Mouse (Mus musculus) midbrain, embryonic 11.5 days (tissue): ENCODE data around the gene Commd1. TPM values are rescaled to one million over a fixed set of nuclear protein-coding genes. Genes with fewer than 3 reads are reported as not detected.

Experiments used
- ATAC-seq: fragments of 200-750 bp; cut with Nextera tagmentation; 2 replicates; pipeline ENCODE4 v1.8.0; 2017; ENCODE audit warnings: moderate TSS enrichment, moderate library complexity; ENCODE audit not compliant: low FRiP score
- DNase-seq: peaks from one replicate; pipeline ENCODE4 v3.0.0; 2015; ENCODE audit warnings: low spot score; ENCODE audit errors: missing footprints
- H3K27ac ChIP-seq: fragments of 300-500 bp; sonication (generic); 2 replicates; pipeline ENCODE4 v1.5.1; 2014; ENCODE audit warnings: low read depth, low read length
- H3K27me3 ChIP-seq: fragments of 300-500 bp; sonication (generic); 2 replicates; pipeline ENCODE4 v1.6.1; 2014; ENCODE audit warnings: mild to moderate bottlenecking, low read length, moderate library complexity, mixed read lengths; ENCODE audit not compliant: control insufficient read depth, insufficient read depth
- H3K36me3 ChIP-seq: fragments of 300-500 bp; sonication (generic); 2 replicates; pipeline ENCODE4 v1.6.1; 2014; ENCODE audit warnings: mild to moderate bottlenecking, low read length, moderate library complexity, mixed read lengths; ENCODE audit not compliant: control insufficient read depth, insufficient read depth
- H3K4me1 ChIP-seq: fragments of 300-500 bp; sonication (generic); 2 replicates; pipeline ENCODE4 v1.6.1; 2014; ENCODE audit warnings: low read length; ENCODE audit not compliant: control insufficient read depth, insufficient read depth
- H3K4me2 ChIP-seq: fragments of 300-500 bp; sonication (generic); 2 replicates; pipeline ENCODE4 v1.6.1; 2014; ENCODE audit warnings: mild to moderate bottlenecking, moderate library complexity
- H3K4me3 ChIP-seq: fragments of 300-500 bp; sonication (generic); 2 replicates; pipeline ENCODE4 v1.5.1; 2014; ENCODE audit warnings: low read depth, low read length
- H3K9ac ChIP-seq: fragments of 300-500 bp; sonication (generic); 2 replicates; pipeline ENCODE4 v1.6.1; 2014; ENCODE audit warnings: low read length
- H3K9me3 ChIP-seq: fragments of 300-500 bp; sonication (generic); 2 replicates; pipeline ENCODE4 v1.6.1; 2016; ENCODE audit warnings: low read length; ENCODE audit not compliant: control insufficient read depth
- WGBS: fragments of 180-500 bp; shearing (Covaris S2); extraction: QIAGEN DNeasy Blood & Tissue Kit; methylation state at CpG from one replicate; pipeline ENCODE4 v1.1.7; 2014; 5-methylcytosine and 5-hydroxymethylcytosine counted together
- polyA plus RNA-seq: library from polyadenylated mRNA; unstranded; fragments of >200 nt; fragmentation: Nextera tagmentation; extraction: Ambion mirVana; gene quantifications from 2 replicates; pipeline ENCODE4 v1.2.1, GENCODE M21; 2014

The Commd1 gene
- polyA plus RNA-seq, 1 experiment from 2014 or later: 437 TPM

DNA sequence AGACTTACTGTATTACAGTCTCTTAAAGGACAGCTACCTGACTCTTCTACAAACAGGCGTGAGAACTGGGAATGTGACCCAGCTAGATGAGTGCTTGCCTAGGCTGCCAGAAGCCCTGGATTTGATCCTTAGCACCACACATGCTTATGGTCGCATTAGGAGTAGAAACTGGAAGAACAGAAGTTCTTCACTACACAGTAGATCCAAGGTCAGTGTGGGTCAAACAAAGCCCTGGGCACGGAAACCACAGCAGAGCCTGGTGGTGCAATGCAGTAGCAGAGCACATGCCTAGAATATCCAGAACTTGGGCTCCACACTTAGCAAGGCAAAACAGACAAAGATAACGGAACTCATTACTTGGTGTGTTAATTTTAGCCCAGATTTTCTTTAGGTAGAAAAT, 132.1 kb downstream of the Commd1 start:
- Histone ChIP-seq H3K27ac (no peak overlapping the region), H3K27me3 (no peaks in the 10 kb centered on the region), H3K9ac (no peak overlapping the region), H3K9me3 (no peaks in the 10 kb centered on the region), H3K4me3 (no peak overlapping the region), H3K4me1 (no peaks in the 10 kb centered on the region), H3K36me3 (no peaks in the 10 kb centered on the region), H3K4me2 (no peak overlapping the region)
- DNase-seq (no peak), ATAC-seq (no peak)
- 83% methylated on average over 4 of the region's 4 CpGs for WGBS

DNA sequence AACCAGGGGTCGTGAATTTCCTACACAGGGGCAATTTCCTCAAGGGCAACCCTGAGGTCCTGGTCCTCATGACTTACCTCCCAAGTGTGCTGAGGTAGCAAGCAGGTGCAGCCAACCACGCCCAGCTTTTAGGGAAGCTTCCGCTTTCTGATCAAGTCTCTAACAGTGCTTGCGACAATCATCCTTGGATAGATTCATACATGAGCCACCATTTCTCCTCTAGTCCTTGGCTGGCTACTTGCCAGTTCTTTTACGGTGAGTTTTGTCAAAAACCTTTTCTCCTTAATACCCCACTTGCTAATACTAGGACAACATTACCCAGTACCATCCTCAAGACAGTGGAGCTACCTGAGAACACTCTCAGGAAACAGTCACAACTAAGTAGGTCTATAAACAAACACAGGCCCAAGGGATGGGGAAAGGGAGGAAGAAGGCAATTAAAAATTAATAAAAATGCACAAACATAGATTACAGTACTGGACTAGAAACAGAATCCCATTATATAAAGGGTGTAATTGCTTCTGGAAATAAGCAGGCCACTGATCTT, 133.5 kb downstream of the Commd1 start:
- Histone ChIP-seq H3K36me3 (no peaks in the 10 kb centered on the region), H3K27ac (no peak overlapping the region), H3K27me3 (no peaks in the 10 kb centered on the region), H3K4me2 (no peak overlapping the region), H3K4me1 (no peaks in the 10 kb centered on the region), H3K9me3 (no peaks in the 10 kb centered on the region), H3K4me3 (no peak overlapping the region), H3K9ac (no peak overlapping the region)
- DNase-seq: no peak
- WGBS: 93% methylated on average over 5 of the region's 5 CpGs
- ATAC-seq: no peak

DNA sequence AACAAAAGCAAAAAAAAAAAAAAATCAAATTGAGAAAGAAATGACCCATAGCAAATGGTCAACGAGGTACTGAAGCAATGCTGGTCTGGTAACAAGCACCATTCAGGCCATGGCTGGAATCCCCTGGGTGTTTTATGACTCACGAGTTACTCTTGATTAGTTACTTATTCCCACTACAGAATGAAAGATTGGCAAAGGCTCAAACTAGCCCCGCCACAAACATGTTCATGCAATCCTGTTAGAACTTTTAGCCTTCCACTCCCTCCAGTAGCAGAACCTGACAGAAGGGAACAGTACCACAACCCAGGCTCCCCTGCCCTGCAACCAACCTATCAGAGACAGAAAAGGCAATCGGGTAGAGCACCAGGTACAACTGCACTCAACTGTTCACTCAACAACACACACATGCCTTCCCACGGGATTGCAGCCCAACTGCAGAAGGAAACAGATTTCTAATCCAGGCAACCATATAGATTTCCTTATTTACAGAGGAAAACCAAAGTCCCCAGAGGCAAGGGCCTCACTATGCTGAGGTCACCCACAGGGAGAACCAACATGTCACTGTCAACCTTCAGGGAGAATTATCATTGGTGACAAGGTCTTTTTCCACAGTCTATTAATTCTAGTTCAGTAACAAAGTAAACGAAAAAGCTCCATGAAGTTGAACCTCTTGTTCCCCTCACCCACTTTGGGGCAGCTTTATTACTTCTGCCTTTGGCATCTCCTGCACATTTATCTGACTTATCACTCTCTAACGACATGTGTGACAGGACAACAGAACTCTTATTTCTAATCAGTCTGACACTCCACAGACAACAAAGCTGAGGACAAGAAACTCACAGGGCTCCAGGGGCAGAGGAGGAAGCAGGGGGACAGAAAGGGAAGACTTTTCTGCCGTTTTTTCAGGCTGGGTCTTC, 134.2 kb downstream of the Commd1 start:
- 71% methylated on average over 8 of the region's 8 CpGs for WGBS
- no peak for DNase-seq
- Histone ChIP-seq H3K27me3 (no peaks in the 10 kb centered on the region), H3K27ac (no peak overlapping the region), H3K9me3 (no peaks in the 10 kb centered on the region), H3K9ac (no peak overlapping the region), H3K4me1 (no peaks in the 10 kb centered on the region), H3K4me2 (no peak overlapping the region), H3K4me3 (no peak overlapping the region), H3K36me3 (no peaks in the 10 kb centered on the region)
- ATAC-seq: no peak

DNA sequence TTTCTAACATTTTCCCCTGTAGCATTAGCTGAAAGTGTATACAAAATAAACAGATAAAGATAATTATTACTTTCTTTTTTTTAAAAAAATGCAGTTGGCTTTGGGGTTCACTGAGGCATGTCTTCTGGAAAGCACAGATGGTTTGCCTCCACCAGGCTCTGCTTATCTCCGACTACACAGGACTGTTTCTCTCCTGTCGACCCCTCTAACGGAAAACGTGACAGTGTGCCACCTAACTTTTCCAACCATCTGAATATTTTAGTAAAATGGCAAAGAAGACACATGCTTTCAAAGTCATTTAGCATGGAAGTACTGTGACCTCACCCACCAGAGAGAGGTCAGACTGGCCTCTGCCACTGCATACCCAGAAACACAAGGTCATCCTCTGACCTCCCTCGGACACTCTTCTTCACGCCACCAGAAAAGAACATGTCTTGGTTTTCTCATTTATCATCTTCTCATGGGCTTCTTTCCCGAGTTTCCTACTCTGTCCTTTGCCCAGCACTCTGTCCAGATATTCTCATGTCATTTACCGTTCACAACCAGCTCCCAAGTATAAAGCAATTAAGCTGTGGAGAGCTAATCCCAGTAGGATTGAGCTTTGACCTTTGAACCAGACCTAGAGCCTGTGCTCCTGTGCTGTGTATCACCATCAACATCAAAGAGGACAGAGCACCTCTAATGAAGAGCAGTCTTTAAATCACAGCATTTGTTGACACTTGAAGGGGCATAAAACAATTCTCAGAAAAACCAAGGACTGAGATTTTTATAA, 135.0 kb downstream of the Commd1 start:
- no peaks in the 10 kb centered on the region for H3K9me3 ChIP-seq
- no peaks in the 10 kb centered on the region for H3K4me1 ChIP-seq
- ATAC-seq (no peak), DNase-seq (no peak)
- H3K9ac ChIP-seq: no peak overlapping the region
- H3K4me2 ChIP-seq: no peak overlapping the region
- WGBS: 64% methylated on average over 8 of the region's 8 CpGs
- no peaks in the 10 kb centered on the region for H3K36me3 ChIP-seq
- no peak overlapping the region for H3K4me3 ChIP-seq
- no peaks in the 10 kb centered on the region for H3K27me3 ChIP-seq
- H3K27ac ChIP-seq: no peak overlapping the region

Other genes with a start within 250 kb of the Commd1 start
- gene B3gnt2, start 121.4 kb downstream of the Commd1 start, polyA plus RNA-seq: 1.8 and 1.9 TPM in 2 replicates
- 4.3 and 5.3 TPM in 2 replicates for gene Zrsr1, start 10.4 kb downstream of the Commd1 start, polyA plus RNA-seq
- gene Gm28048, start 292 bp downstream of the Commd1 start, polyA plus RNA-seq: 5.2 and 5.6 TPM in 2 replicates
- gene Cct4, start 8.1 kb upstream of the Commd1 start, polyA plus RNA-seq: 448 and 476 TPM in 2 replicates
- gene Fam161a, start 25.1 kb upstream of the Commd1 start, polyA plus RNA-seq: 3.8 and 4.0 TPM in 2 replicates